Mouse (Mus musculus): ENCODE data around the gene Ppp2r2d.

GRCm38 (mm10) chr7:138863950-138864572, 18.2 kb downstream of the Ppp2r2d start:
- TF ChIP-seq CTCF (IDR thresholded peaks at IDR 0.05; ENCODE audit: borderline replicate concordance, insufficient read depth, low read length) (no peak), POLR2A (IDR thresholded peaks at IDR 0.05; ENCODE audit: low read depth, low read length) (no peak)

All from embryonic fibroblast, embryonic 13.5 days (primary cell).